Comparison of ENCODE assay signal across 8 mouse cellular contexts in genomic region chr11:61616523-61617292, GRCm38 (mm10). TPM values are rescaled to one million over a fixed set of nuclear protein-coding genes. Genes with fewer than 3 reads are reported as not detected.
A peak's percentile ranks its signal among the peaks of the same experiment; 100 is the strongest.
DNase-seq lines count a peak whose midpoint lies in the region; ATAC-seq and TF ChIP-seq lines count a peak whose summit lies in the region.

No protein-coding gene starts in this region.

- peak overlapping the region; percentile 92 for H3K27ac ChIP-seq in gastrocnemius, adult 2 months
- H3K27ac ChIP-seq in neural tube, embryonic 13.5 days (replicated peaks) = no peak overlapping the region
- H3K27ac ChIP-seq in intestine, embryonic 15.5 days = 0 out of 2 replicates have a peak overlapping the region, but pooled peaks have one; percentile 22
- H3K27ac ChIP-seq in stomach, embryonic 14.5 days (ENCODE audit: low read length) = no peak overlapping the region

- peak; percentile 39 for DNase-seq in gastrocnemius, adult 2 months
- DNase-seq in gastrocnemius, postnatal 14 days = no peak
- DNase-seq in neural tube, embryonic 10.5 days (ENCODE audit: extremely low spot score, low spot score) = no peak
- no peak for DNase-seq in retina, postnatal 1 day
- no peak for DNase-seq in urinary bladder, adult 18-20 months (ENCODE audit: low spot score in 2 of 2)

- 0 out of 2 replicates have a peak overlapping the region, but pooled peaks have one; percentile 19 for H3K9ac ChIP-seq in neural tube, embryonic 13.5 days
- no peak overlapping the region for H3K9ac ChIP-seq in intestine, embryonic 15.5 days
- 0 out of 2 replicates have a peak overlapping the region, but pooled peaks have one; percentile 21 for H3K9ac ChIP-seq in stomach, embryonic 14.5 days (replicated peaks; ENCODE audit: low read depth, low read length)

- H3K4me2 ChIP-seq in neural tube, embryonic 13.5 days = no peak overlapping the region
- H3K4me2 ChIP-seq in intestine, embryonic 15.5 days (replicated peaks) = no peak overlapping the region
- H3K4me2 ChIP-seq in stomach, embryonic 14.5 days (replicated peaks; ENCODE audit: low read depth, low read length) = peak overlapping the region; percentile 44; the same call in 1 of the 2 replicates

- peaks cover 26% of the 10 kb centered on the region for H3K4me1 ChIP-seq in neural tube, embryonic 13.5 days (replicated peaks)
- peaks cover 10% of the 10 kb centered on the region for H3K4me1 ChIP-seq in intestine, embryonic 15.5 days (replicated peaks)
- peaks cover 12% of the 10 kb centered on the region; the same call in 1 of the 2 replicates for H3K4me1 ChIP-seq in stomach, embryonic 14.5 days (ENCODE audit: control insufficient read depth, insufficient read depth, low read length)

- 57% methylated on average over 9 of the region's 9 CpGs for WGBS in neural tube, embryonic 13.5 days
- 77% methylated on average over 9 of the region's 9 CpGs for WGBS in intestine, embryonic 15.5 days
- WGBS in stomach, embryonic 14.5 days = 73% methylated on average over 9 of the region's 9 CpGs

- intact Hi-C loops in gastrocnemius, adult 2 months (cut with DNase I) = loop anchor here (5.0 kb wide), 1 partner anchor 39 kb away; the partner anchor contains the start of gene Epn2
- intact Hi-C loops in gastrocnemius, postnatal 14 days (cut with DNase I; ENCODE audit: low total_unique reads) = no loop called here

- H3K4me3 ChIP-seq in gastrocnemius, adult 2 months = peak overlapping the region; percentile 35; the same call in 1 of the 2 replicates
- no peak overlapping the region for H3K4me3 ChIP-seq in neural tube, embryonic 13.5 days
- H3K4me3 ChIP-seq in intestine, embryonic 15.5 days (replicated peaks) = no peak overlapping the region
- no peak overlapping the region for H3K4me3 ChIP-seq in stomach, embryonic 14.5 days (ENCODE audit: low read depth, low read length)

- no peaks in the 10 kb centered on the region for H3K9me3 ChIP-seq in neural tube, embryonic 13.5 days
- no peaks in the 10 kb centered on the region for H3K9me3 ChIP-seq in intestine, embryonic 15.5 days
- H3K9me3 ChIP-seq in stomach, embryonic 14.5 days (ENCODE audit: control insufficient read depth, low read depth, low read length) = no peaks in the 10 kb centered on the region

- TF ChIP-seq CTCF in gastrocnemius, adult 2 months (IDR thresholded peaks at IDR 0.05) = no peak

- H3K36me3 ChIP-seq in neural tube, embryonic 13.5 days = no peaks in the 10 kb centered on the region
- H3K36me3 ChIP-seq in intestine, embryonic 15.5 days = no peaks in the 10 kb centered on the region
- H3K36me3 ChIP-seq in stomach, embryonic 14.5 days (ENCODE audit: control insufficient read depth, insufficient read depth, low read length) = no peaks in the 10 kb centered on the region

- H3K27me3 ChIP-seq in neural tube, embryonic 13.5 days = no peaks in the 10 kb centered on the region
- no peaks in the 10 kb centered on the region for H3K27me3 ChIP-seq in intestine, embryonic 15.5 days (replicated peaks)
- no peaks in the 10 kb centered on the region for H3K27me3 ChIP-seq in stomach, embryonic 14.5 days (ENCODE audit: control insufficient read depth, insufficient read depth, low read length)

- ATAC-seq in neural tube, embryonic 13.5 days (ENCODE audit: low read depth) = no peak
- no peak for ATAC-seq in intestine, embryonic 15.5 days
- no peak for ATAC-seq in stomach, embryonic 14.5 days (ENCODE audit: insufficient number of reproducible peaks, insufficient read depth, low FRiP score, low read depth)

RNA-seq across cellular contexts. Expression of gene Grap, which starts 36.4 kb away (rescaled TPM):
- total RNA-seq in gastrocnemius, adult 2 months (2021) = 1 to 10 TPM; 3.2 to 3.3 TPM
- total RNA-seq in gastrocnemius, postnatal 14 days (2021) = 1 to 10 TPM; 7.0 to 9.9 TPM
- 9.5 and 10.7 TPM in 2 replicates for polyA plus RNA-seq in neural tube, embryonic 13.5 days (2015; fragmentation: Nextera tagmentation; extraction: Ambion mirVana)
- 7.1 and 7.6 TPM in 2 replicates for polyA plus RNA-seq in intestine, embryonic 15.5 days (2015; fragmentation: Nextera tagmentation; extraction: Ambion mirVana)
- 4.8 and 7.1 TPM in 2 replicates for polyA plus RNA-seq in stomach, embryonic 14.5 days (2014; fragmentation: Nextera tagmentation; extraction: Ambion mirVana)

RNA-seq across cellular contexts. Expression of gene Epn2, which starts 37.2 kb away (rescaled TPM):
- 10 to 100 TPM; 19.7 to 24.7 TPM for total RNA-seq in gastrocnemius, adult 2 months (2021)
- 10 to 100 TPM; 19.4 to 24.8 TPM for total RNA-seq in gastrocnemius, postnatal 14 days (2021)
- polyA plus RNA-seq in neural tube, embryonic 13.5 days (2015; fragmentation: Nextera tagmentation; extraction: Ambion mirVana) = 53.9 and 56.5 TPM in 2 replicates
- polyA plus RNA-seq in intestine, embryonic 15.5 days (2015; fragmentation: Nextera tagmentation; extraction: Ambion mirVana) = 13.1 and 19.4 TPM in 2 replicates
- 28.7 and 32.6 TPM in 2 replicates for polyA plus RNA-seq in stomach, embryonic 14.5 days (2014; fragmentation: Nextera tagmentation; extraction: Ambion mirVana)

Comparison
In these comparisons a context has a peak if more than half of its experiments do, and no peak if none do; other contexts are left out.
1. H3K27ac ChIP-seq: peak in gastrocnemius, adult 2 months (single experiment) and intestine, embryonic 15.5 days (single experiment); none in neural tube, embryonic 13.5 days (single experiment) and stomach, embryonic 14.5 days (single experiment).